8 mouse cellular contexts compared by ENCODE assay signal in genomic region chr16:14158936-14159745, GRCm38 (mm10). TPM values are rescaled to one million over a fixed set of nuclear protein-coding genes. Genes with fewer than 3 reads are reported as not detected.
DNase-seq lines count a peak whose midpoint lies in the region; ATAC-seq and TF ChIP-seq lines count a peak whose summit lies in the region.

No protein-coding gene starts in this region.

- no peaks in the 10 kb centered on the region for H3K27me3 ChIP-seq in embryonic facial prominence, embryonic 15.5 days
- H3K27me3 ChIP-seq in limb, embryonic 14.5 days (ENCODE audit: control insufficient read depth, insufficient read depth, low read length), result no peaks in the 10 kb centered on the region
- no peaks in the 10 kb centered on the region for H3K27me3 ChIP-seq in midbrain, postnatal 0 days (ENCODE audit: insufficient read depth, low read length)

- H3K4me3 ChIP-seq in bone marrow, adult 2 months (replicated peaks; ENCODE audit: control insufficient read depth, low read depth, low read length), result peak overlapping the region; percentile 98
- H3K4me3 ChIP-seq in embryonic facial prominence, embryonic 15.5 days (replicated peaks), result peak overlapping the region; percentile 71
- H3K4me3 ChIP-seq in limb, embryonic 14.5 days (replicated peaks; ENCODE audit: low read length), result peak overlapping the region; percentile 79
- H3K4me3 ChIP-seq in midbrain, postnatal 0 days (ENCODE audit: low read depth, low read length), result peak overlapping the region; percentile 71

- TF ChIP-seq CTCF in bone marrow, adult 2 months (IDR thresholded peaks at IDR 0.05; ENCODE audit: control insufficient read depth, insufficient read depth, low read length), result peak; percentile 2; the same call in 1 of the 2 replicates
- TF ChIP-seq CTCF in midbrain, postnatal 0 days (IDR thresholded peaks at IDR 0.05), result peak; percentile 33; the same call in 1 of the 2 replicates

- TF ChIP-seq POLR2A in bone marrow, adult 2 months (IDR thresholded peaks at IDR 0.05; ENCODE audit: borderline replicate concordance, control insufficient read depth, low read depth, low read length), result peak; percentile 88; the same call in 1 of the 2 replicates
- TF ChIP-seq POLR2A in limb, embryonic 14.5 days (IDR thresholded peaks at IDR 0.05; ENCODE audit: borderline replicate concordance, extremely low read depth, insufficient read depth, insufficient read length), result peak; percentile 98; the same call in 1 of the 2 replicates

- peak overlapping the region; percentile 67 for H3K4me2 ChIP-seq in embryonic facial prominence, embryonic 15.5 days (replicated peaks)
- H3K4me2 ChIP-seq in limb, embryonic 14.5 days (replicated peaks; ENCODE audit: low read depth, low read length, severe bottlenecking), result peak overlapping the region; percentile 74
- peak overlapping the region; percentile 73 for H3K4me2 ChIP-seq in midbrain, postnatal 0 days (ENCODE audit: low read depth, low read length, poor library complexity, severe bottlenecking)

- peak overlapping the region; percentile 75 for H3K9ac ChIP-seq in embryonic facial prominence, embryonic 15.5 days
- H3K9ac ChIP-seq in limb, embryonic 14.5 days (ENCODE audit: low read depth, low read length, severe bottlenecking), result peak overlapping the region; percentile 80
- peak overlapping the region; percentile 76 for H3K9ac ChIP-seq in midbrain, postnatal 0 days (replicated peaks; ENCODE audit: low read length, poor library complexity, severe bottlenecking)

- peak overlapping the region; percentile 87 for H3K27ac ChIP-seq in bone marrow, adult 2 months (ENCODE audit: control insufficient read depth, insufficient read depth, low read depth, low read length, poor library complexity)
- peak overlapping the region; percentile 99 for H3K27ac ChIP-seq in embryonic facial prominence, embryonic 15.5 days (replicated peaks)
- H3K27ac ChIP-seq in limb, embryonic 14.5 days (replicated peaks; ENCODE audit: low read depth, low read length), result peak overlapping the region; percentile 99
- peak overlapping the region; percentile 96 for H3K27ac ChIP-seq in midbrain, postnatal 0 days (ENCODE audit: low read depth, low read length)

- H3K4me1 ChIP-seq in bone marrow, adult 2 months (ENCODE audit: control insufficient read depth, insufficient read depth, low read length), result peaks cover 4% of the 10 kb centered on the region; the same call in 1 of the 2 replicates
- H3K4me1 ChIP-seq in embryonic facial prominence, embryonic 15.5 days, result peaks cover 23% of the 10 kb centered on the region
- peaks cover 12% of the 10 kb centered on the region for H3K4me1 ChIP-seq in limb, embryonic 14.5 days (ENCODE audit: control insufficient read depth, insufficient read depth, low read length)
- peaks cover 4% of the 10 kb centered on the region; the same call in 1 of the 2 replicates for H3K4me1 ChIP-seq in midbrain, postnatal 0 days (ENCODE audit: insufficient read depth, low read length)

- H3K9me3 ChIP-seq in embryonic facial prominence, embryonic 15.5 days (replicated peaks), result no peaks in the 10 kb centered on the region
- H3K9me3 ChIP-seq in limb, embryonic 14.5 days (ENCODE audit: control insufficient read depth, low read length), result no peaks in the 10 kb centered on the region
- no peaks in the 10 kb centered on the region for H3K9me3 ChIP-seq in midbrain, postnatal 0 days (ENCODE audit: low read length)

- 1% methylated on average over 56 of the region's 58 CpGs for WGBS in bone marrow, adult 2 months
- WGBS in embryonic facial prominence, embryonic 15.5 days, result under 1% methylated on average over 58 of the region's 58 CpGs
- under 1% methylated on average over 51 of the region's 58 CpGs for WGBS in limb, embryonic 14.5 days
- under 1% methylated on average over 47 of the region's 58 CpGs for WGBS in midbrain, postnatal 0 days

- H3K36me3 ChIP-seq in embryonic facial prominence, embryonic 15.5 days, result no peaks in the 10 kb centered on the region
- H3K36me3 ChIP-seq in limb, embryonic 14.5 days (ENCODE audit: control insufficient read depth, insufficient read depth, low read length), result no peaks in the 10 kb centered on the region
- H3K36me3 ChIP-seq in midbrain, postnatal 0 days (ENCODE audit: insufficient read depth, low read length), result no peaks in the 10 kb centered on the region

- peak; percentile 95 for ATAC-seq in embryonic facial prominence, embryonic 15.5 days (ENCODE audit: insufficient number of reproducible peaks, low FRiP score, low TSS enrichment, low read depth)
- ATAC-seq in limb, embryonic 14.5 days (ENCODE audit: low FRiP score, low read depth), result peak; percentile 93
- peak; percentile 98 for ATAC-seq in midbrain, postnatal 0 days (ENCODE audit: low FRiP score)

- peak; percentile 100 for DNase-seq in 416B (ENCODE audit: low read depth)
- peak; percentile 99 for DNase-seq in heart, adult 8-10 months (ENCODE audit: low spot score)
- peak; percentile 99 for DNase-seq in kidney, adult 9 months
- peak; percentile 99 for DNase-seq in limb, embryonic 14.5 days (ENCODE audit: low spot score)
- peak; percentile 99 for DNase-seq in midbrain, postnatal 0 days (ENCODE audit: low spot score)
- peak; percentile 99 for DNase-seq in spleen, postnatal 14 days (ENCODE audit: low spot score in 2 of 2)

RNA-seq across cellular contexts. Expression of gene Nde1, which starts 3.9 kb away (rescaled TPM):
- 59.2 and 76.7 TPM in 2 replicates for polyA plus RNA-seq in bone marrow, adult 2 months (2011; ENCODE audit: insufficient read depth, insufficient read length, low replicate concordance, missing spikeins)
- polyA plus RNA-seq in embryonic facial prominence, embryonic 15.5 days (2015; fragmentation: Nextera tagmentation; extraction: Ambion mirVana), result 96.9 and 102 TPM in 2 replicates
- 10 to 100 TPM; 28.2 to 30.3 (median 29.6) TPM for total RNA-seq in heart, adult 8-10 months (2022)
- polyA plus RNA-seq in limb, embryonic 14.5 days (2012; rRNA removed), result 89.1 and 93.9 TPM in 2 replicates
- 89.9 and 95.6 TPM in 2 replicates for polyA plus RNA-seq in limb, embryonic 14.5 days (2014; fragmentation: Nextera tagmentation; extraction: Ambion mirVana)
- 10.5 and 14.6 TPM in 2 replicates for total RNA-seq in midbrain, postnatal 0 days (2014; rRNA removed)
- polyA plus RNA-seq in midbrain, postnatal 0 days (2015; fragmentation: Nextera tagmentation; extraction: Ambion mirVana), result 10.7 and 12.0 TPM in 2 replicates

RNA-seq across cellular contexts. Expression of gene Marf1, which starts 4.0 kb away (rescaled TPM):
- polyA plus RNA-seq in bone marrow, adult 2 months (2011; ENCODE audit: insufficient read depth, insufficient read length, low replicate concordance, missing spikeins), result 18.8 and 31.2 TPM in 2 replicates
- polyA plus RNA-seq in embryonic facial prominence, embryonic 15.5 days (2015; fragmentation: Nextera tagmentation; extraction: Ambion mirVana), result 17.6 and 17.7 TPM in 2 replicates
- 10 to 100 TPM; 32.8 to 38.0 (median 35.4) TPM for total RNA-seq in heart, adult 8-10 months (2022)
- 19.3 and 20.0 TPM in 2 replicates for polyA plus RNA-seq in limb, embryonic 14.5 days (2012; rRNA removed)
- 17.8 and 20.6 TPM in 2 replicates for polyA plus RNA-seq in limb, embryonic 14.5 days (2014; fragmentation: Nextera tagmentation; extraction: Ambion mirVana)
- total RNA-seq in midbrain, postnatal 0 days (2014; rRNA removed), result 24.0 and 29.7 TPM in 2 replicates
- polyA plus RNA-seq in midbrain, postnatal 0 days (2015; fragmentation: Nextera tagmentation; extraction: Ambion mirVana), result 8.7 and 9.4 TPM in 2 replicates

Comparison
In these comparisons a context has a peak if more than half of its experiments do, and no peak if none do; other contexts are left out.
1. Peak in every context shown above with its lines: DNase-seq, ATAC-seq, H3K4me3 ChIP-seq and H3K27ac ChIP-seq.